Mouse (Mus musculus): Measurements from ENCODE around the gene Rhbdd3. TPM values are rescaled to one million over a fixed set of nuclear protein-coding genes. Genes with fewer than 3 reads are reported as not detected.

Gene Rhbdd3
- polyA plus RNA-seq, 1 experiment from 2014 or later = 48.8 TPM

GRCm38 (mm10) chr11:5057856-5058641 lies 40.7 kb upstream of the Rhbdd3 start, which contains the start of gene Rasl10a:
TSS of gene Rasl10a (plus strand) at chr11:5058128.
- Histone ChIP-seq H3K4me1 (ENCODE audit: control insufficient read depth, insufficient read depth, low read length) (peaks cover 35% of the 10 kb centered on the region), H3K36me3 (ENCODE audit: control insufficient read depth, insufficient read depth, low read length) (no peaks in the 10 kb centered on the region), H3K4me3 (ENCODE audit: low read depth, low read length) (peak within 1 kb of the TSS; percentile 49), H3K9ac (ENCODE audit: low read depth, low read length) (peak within 1 kb of the TSS; percentile 66), H3K27ac (ENCODE audit: low read length) (no peak within 1 kb of the TSS), H3K27me3 (ENCODE audit: control insufficient read depth, insufficient read depth, low read depth, low read length) (peaks cover 55% of the 10 kb centered on the region), H3K9me3 (replicated peaks; ENCODE audit: control insufficient read depth, low read length, poor library complexity, severe bottlenecking) (no peaks in the 10 kb centered on the region), H3K4me2 (ENCODE audit: low read length) (peak within 1 kb of the TSS; percentile 90)
- ATAC-seq = peak; percentile 7; the same call in 1 of the 2 replicates
- 2% methylated on average over 77 of the region's 77 CpGs for WGBS

DNA sequence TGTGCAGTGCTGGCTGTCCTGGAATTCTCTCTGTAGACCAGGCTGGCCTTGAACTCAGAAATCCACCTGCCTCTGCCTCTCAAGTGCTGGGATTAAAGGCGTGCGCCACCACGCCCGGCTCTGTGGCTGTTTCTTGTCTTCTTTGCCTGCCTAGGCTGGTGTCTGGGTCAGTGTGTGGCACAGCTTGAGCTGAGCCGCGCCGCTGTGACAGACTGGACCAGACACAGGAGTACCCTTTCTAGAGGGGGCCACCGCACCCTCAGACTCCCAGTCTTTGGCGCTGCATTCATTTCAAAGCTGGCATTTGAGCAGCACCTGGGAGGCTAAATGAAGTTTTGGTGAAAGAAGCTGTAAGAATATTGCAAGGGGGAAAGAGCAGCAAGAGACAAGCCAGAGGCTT lies 39.9 kb upstream of the Rhbdd3 start:
- Histone ChIP-seq H3K27me3 (ENCODE audit: control insufficient read depth, insufficient read depth, low read depth, low read length) (peaks cover 61% of the 10 kb centered on the region), H3K4me1 (ENCODE audit: control insufficient read depth, insufficient read depth, low read length) (peaks cover 41% of the 10 kb centered on the region)

DNA sequence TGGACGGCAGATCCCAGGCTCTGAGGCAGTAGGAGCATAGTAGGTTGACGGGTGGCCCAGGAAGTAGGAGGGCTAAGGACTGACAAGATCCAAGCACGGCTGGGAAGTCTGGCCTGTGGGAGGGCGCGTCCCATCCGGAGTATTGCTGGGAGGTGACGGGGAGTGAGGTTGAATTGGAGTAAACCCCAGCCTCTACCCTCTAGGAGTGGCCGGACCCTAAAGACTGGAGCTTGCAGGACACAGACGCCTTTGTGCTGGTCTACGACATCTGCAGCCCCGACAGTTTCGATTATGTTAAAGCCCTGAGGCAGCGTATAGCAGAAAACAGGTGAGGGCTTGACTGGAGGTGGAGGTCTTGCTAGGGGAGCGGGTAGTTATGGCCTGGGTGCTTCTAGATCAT lies 39.5 kb upstream of the Rhbdd3 start:
- ATAC-seq = no peak
- Histone ChIP-seq H3K4me1 (ENCODE audit: control insufficient read depth, insufficient read depth, low read length) (peaks cover 46% of the 10 kb centered on the region), H3K36me3 (ENCODE audit: control insufficient read depth, insufficient read depth, low read length) (no peaks in the 10 kb centered on the region), H3K27me3 (ENCODE audit: control insufficient read depth, insufficient read depth, low read depth, low read length) (peaks cover 61% of the 10 kb centered on the region), H3K9ac (ENCODE audit: low read depth, low read length) (no peak overlapping the region), H3K4me3 (ENCODE audit: low read depth, low read length) (no peak overlapping the region), H3K9me3 (replicated peaks; ENCODE audit: control insufficient read depth, low read length, poor library complexity, severe bottlenecking) (no peaks in the 10 kb centered on the region), H3K27ac (ENCODE audit: low read length) (no peak overlapping the region), H3K4me2 (ENCODE audit: low read length) (no peak overlapping the region)
- WGBS = 27% methylated on average over 14 of the region's 14 CpGs

More for the DNA sequence above, 39.9 kb upstream of the Rhbdd3 start:
- WGBS = 32% methylated on average over 9 of the region's 9 CpGs
- Histone ChIP-seq H3K9me3 (replicated peaks; ENCODE audit: control insufficient read depth, low read length, poor library complexity, severe bottlenecking) (no peaks in the 10 kb centered on the region), H3K4me2 (ENCODE audit: low read length) (no peak overlapping the region), H3K36me3 (ENCODE audit: control insufficient read depth, insufficient read depth, low read length) (no peaks in the 10 kb centered on the region), H3K4me3 (ENCODE audit: low read depth, low read length) (no peak overlapping the region), H3K27ac (ENCODE audit: low read length) (no peak overlapping the region), H3K9ac (ENCODE audit: low read depth, low read length) (no peak overlapping the region)
- no peak for ATAC-seq

- Histone ChIP-seq H3K9me3 (replicated peaks; ENCODE audit: control insufficient read depth, low read length, poor library complexity, severe bottlenecking) (no peaks in the 10 kb centered on the region), H3K27ac (ENCODE audit: low read length) (no peak overlapping the region), H3K4me3 (ENCODE audit: low read depth, low read length) (no peak overlapping the region), H3K9ac (ENCODE audit: low read depth, low read length) (no peak overlapping the region), H3K4me2 (ENCODE audit: low read length) (no peak overlapping the region), H3K4me1 (ENCODE audit: control insufficient read depth, insufficient read depth, low read length) (peaks cover 47% of the 10 kb centered on the region), H3K36me3 (ENCODE audit: control insufficient read depth, insufficient read depth, low read length) (no peaks in the 10 kb centered on the region), H3K27me3 (ENCODE audit: control insufficient read depth, insufficient read depth, low read depth, low read length) (peaks cover 61% of the 10 kb centered on the region)
- no peak for ATAC-seq
- 10% methylated on average over 27 of the region's 27 CpGs for WGBS
These were observed 39.0 kb upstream of the Rhbdd3 start for GRCm38 (mm10) chr11:5059704-5060156.

DNA sequence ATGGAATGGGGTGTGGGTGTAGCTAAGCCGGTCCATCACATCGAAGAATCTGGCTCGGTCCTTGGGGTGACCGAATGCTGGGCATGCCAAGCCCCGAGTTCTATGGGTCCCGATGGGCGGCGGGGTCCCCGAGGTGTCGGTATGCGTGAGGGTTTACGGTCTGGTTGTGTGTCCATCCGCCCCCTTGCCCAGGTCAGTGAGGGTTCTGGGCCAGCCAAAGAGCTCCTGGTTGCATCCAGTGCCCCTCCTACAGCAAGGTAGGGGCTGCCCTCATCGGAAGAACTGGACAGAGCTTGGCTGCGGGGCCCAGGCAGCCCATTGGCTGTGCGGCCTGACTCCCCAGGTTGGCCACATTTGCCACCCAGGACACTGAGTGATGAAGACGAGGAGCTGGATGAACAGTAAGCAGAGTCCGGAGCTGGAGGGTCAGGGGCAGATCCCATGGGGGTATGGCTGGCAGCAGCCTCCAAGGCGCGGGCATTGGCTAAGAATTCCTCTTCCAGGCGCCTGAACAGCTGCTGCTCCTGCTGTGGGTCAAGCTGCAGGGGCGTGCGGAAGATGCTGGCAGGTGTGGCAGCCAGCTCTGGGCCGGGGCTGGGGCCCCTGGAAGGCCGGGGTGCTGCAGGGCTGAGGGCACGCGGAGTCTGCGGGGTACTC lies 37.8 kb upstream of the Rhbdd3 start:
- H3K4me1 ChIP-seq (ENCODE audit: control insufficient read depth, insufficient read depth, low read length) = peaks cover 47% of the 10 kb centered on the region

GRCm38 (mm10) chr11:5061413-5062139 lies 37.1 kb upstream of the Rhbdd3 start:
- 3% methylated on average over 60 of the region's 62 CpGs for WGBS
- Histone ChIP-seq H3K27ac (ENCODE audit: low read length) (no peak overlapping the region), H3K4me2 (ENCODE audit: low read length) (peak overlapping the region; percentile 58), H3K9me3 (replicated peaks; ENCODE audit: control insufficient read depth, low read length, poor library complexity, severe bottlenecking) (no peaks in the 10 kb centered on the region), H3K27me3 (ENCODE audit: control insufficient read depth, insufficient read depth, low read depth, low read length) (peaks cover 55% of the 10 kb centered on the region), H3K36me3 (ENCODE audit: control insufficient read depth, insufficient read depth, low read length) (no peaks in the 10 kb centered on the region), H3K4me1 (ENCODE audit: control insufficient read depth, insufficient read depth, low read length) (peaks cover 41% of the 10 kb centered on the region), H3K9ac (ENCODE audit: low read depth, low read length) (peak overlapping the region; percentile 51), H3K4me3 (ENCODE audit: low read depth, low read length) (peak overlapping the region; percentile 25)
- no peak for ATAC-seq

More for the DNA sequence above, 37.8 kb upstream of the Rhbdd3 start:
- Histone ChIP-seq H3K4me2 (ENCODE audit: low read length) (peak overlapping the region; percentile 58), H3K27me3 (ENCODE audit: control insufficient read depth, insufficient read depth, low read depth, low read length) (peaks cover 61% of the 10 kb centered on the region), H3K27ac (ENCODE audit: low read length) (no peak overlapping the region), H3K9me3 (replicated peaks; ENCODE audit: control insufficient read depth, low read length, poor library complexity, severe bottlenecking) (no peaks in the 10 kb centered on the region), H3K9ac (ENCODE audit: low read depth, low read length) (peak overlapping the region; percentile 51), H3K4me3 (ENCODE audit: low read depth, low read length) (no peak overlapping the region; the same call in 1 of the 2 replicates), H3K36me3 (ENCODE audit: control insufficient read depth, insufficient read depth, low read length) (no peaks in the 10 kb centered on the region)
- ATAC-seq = no peak
- 52% methylated on average over 27 of the region's 28 CpGs for WGBS

DNA sequence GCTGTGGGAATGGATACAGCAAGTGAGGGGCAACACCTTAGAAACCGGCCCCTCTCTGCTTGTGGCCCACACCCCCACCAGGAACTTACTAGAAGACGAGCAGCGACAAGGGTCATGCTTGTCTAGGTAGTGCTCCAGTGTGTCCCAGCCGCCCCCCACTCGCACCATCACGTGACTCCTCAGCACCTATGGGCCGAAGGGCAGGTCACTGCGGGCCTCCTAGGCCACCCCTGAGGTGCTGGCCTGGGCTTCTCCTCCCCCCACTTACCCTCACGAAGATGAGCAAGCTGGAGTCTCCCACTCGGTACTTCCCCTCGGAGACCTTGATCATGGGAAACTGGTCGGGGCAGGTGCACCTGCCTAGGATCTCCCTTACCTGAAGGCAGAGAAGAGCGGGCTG lies 36.4 kb upstream of the Rhbdd3 start:
- H3K27ac ChIP-seq (ENCODE audit: low read length) = no peak overlapping the region
- peak overlapping the region; percentile 58 for H3K4me2 ChIP-seq (ENCODE audit: low read length)
- WGBS = 18% methylated on average over 13 of the region's 13 CpGs
- no peaks in the 10 kb centered on the region for H3K36me3 ChIP-seq (ENCODE audit: control insufficient read depth, insufficient read depth, low read length)
- no peaks in the 10 kb centered on the region for H3K9me3 ChIP-seq (replicated peaks; ENCODE audit: control insufficient read depth, low read length, poor library complexity, severe bottlenecking)
- ATAC-seq = no peak
- H3K4me3 ChIP-seq (ENCODE audit: low read depth, low read length) = peak overlapping the region; percentile 25
- peaks cover 48% of the 10 kb centered on the region for H3K27me3 ChIP-seq (ENCODE audit: control insufficient read depth, insufficient read depth, low read depth, low read length)
- peak overlapping the region; percentile 51; the same call in 1 of the 2 replicates for H3K9ac ChIP-seq (ENCODE audit: low read depth, low read length)
- peaks cover 38% of the 10 kb centered on the region for H3K4me1 ChIP-seq (ENCODE audit: control insufficient read depth, insufficient read depth, low read length)

GRCm38 (mm10) chr11:5062860-5063505 lies 35.7 kb upstream of the Rhbdd3 start:
- Histone ChIP-seq H3K36me3 (ENCODE audit: control insufficient read depth, insufficient read depth, low read length) (peaks cover 4% of the 10 kb centered on the region; the same call in 1 of the 2 replicates), H3K9ac (ENCODE audit: low read depth, low read length) (no peak overlapping the region), H3K27ac (ENCODE audit: low read length) (no peak overlapping the region), H3K4me1 (ENCODE audit: control insufficient read depth, insufficient read depth, low read length) (peaks cover 37% of the 10 kb centered on the region), H3K4me2 (ENCODE audit: low read length) (peak overlapping the region; percentile 58; the same call in 1 of the 2 replicates), H3K27me3 (ENCODE audit: control insufficient read depth, insufficient read depth, low read depth, low read length) (peaks cover 45% of the 10 kb centered on the region), H3K4me3 (ENCODE audit: low read depth, low read length) (no peak overlapping the region), H3K9me3 (replicated peaks; ENCODE audit: control insufficient read depth, low read length, poor library complexity, severe bottlenecking) (no peaks in the 10 kb centered on the region)
- ATAC-seq = no peak
- WGBS = 63% methylated on average over 13 of the region's 13 CpGs

All from midbrain, embryonic 16.5 days (tissue).